Mouse (Mus musculus) lung, embryonic 16.5 days (tissue): ENCODE data around the gene Thap7. TPM values are rescaled to one million over a fixed set of nuclear protein-coding genes. Genes with fewer than 3 reads are reported as not detected.

ENCODE experiments used
- ATAC-seq: fragments of 200-750 bp; cut with Nextera tagmentation; 2 replicates; pipeline ENCODE4 v1.8.0; 2017; ENCODE audit warnings: low read depth, mild to moderate bottlenecking, moderate library complexity
- H3K27ac ChIP-seq: fragments of 300-500 bp; sonication (generic); 2 replicates; pipeline ENCODE4 v1.5.1; 2014; ENCODE audit warnings: mild to moderate bottlenecking, control low read depth, low read length
- H3K27me3 ChIP-seq: fragments of 300-500 bp; sonication (generic); 2 replicates; pipeline ENCODE4 v1.6.1; 2014; ENCODE audit warnings: low read depth, low read length, mixed read lengths; ENCODE audit not compliant: control insufficient read depth, insufficient read depth
- H3K36me3 ChIP-seq: fragments of 300-500 bp; sonication (generic); 2 replicates; pipeline ENCODE4 v1.6.1; 2014; ENCODE audit warnings: low read length; ENCODE audit not compliant: control insufficient read depth, insufficient read depth
- H3K4me1 ChIP-seq: fragments of 300-500 bp; sonication (generic); replicated peaks from 2 replicates; pipeline ENCODE4 v1.6.1; 2014; ENCODE audit warnings: low read length, mixed read lengths; ENCODE audit not compliant: control insufficient read depth, insufficient read depth
- H3K4me2 ChIP-seq: fragments of 300-500 bp; sonication (generic); 2 replicates; pipeline ENCODE4 v1.6.1; 2014; ENCODE audit warnings: low read depth, low read length, control low read depth
- H3K4me3 ChIP-seq: fragments of 300-500 bp; sonication (generic); 2 replicates; pipeline ENCODE4 v1.5.1; 2014; ENCODE audit warnings: mild to moderate bottlenecking, low read length, control low read depth
- H3K9ac ChIP-seq: fragments of 300-500 bp; sonication (generic); 2 replicates; pipeline ENCODE4 v1.6.1; 2014; ENCODE audit warnings: low read length, control low read depth
- H3K9me3 ChIP-seq: fragments of 300-500 bp; sonication (generic); 2 replicates; pipeline ENCODE4 v1.6.1; 2016; ENCODE audit warnings: low read length; ENCODE audit not compliant: control insufficient read depth
- WGBS: fragments of 180-500 bp; shearing (Covaris S2); extraction: QIAGEN DNeasy Blood & Tissue Kit; methylation state at CpG from one replicate; pipeline ENCODE4 v1.1.7; 2014; 5-methylcytosine and 5-hydroxymethylcytosine counted together
- polyA plus RNA-seq: library from polyadenylated mRNA; unstranded; fragments of >200 nt; fragmentation: Nextera tagmentation; extraction: Ambion mirVana; gene quantifications from 2 replicates; pipeline ENCODE4 v1.2.1, GENCODE M21; 2015

The Thap7 gene
- polyA plus RNA-seq, 1 experiment from 2014 or later = 53.0 TPM

GRCm38 (mm10) chr16:17542632-17543031 is 11.7 kb upstream of the Thap7 start:
- no peaks in the 10 kb centered on the region for H3K9me3 ChIP-seq
- no peaks in the 10 kb centered on the region for H3K36me3 ChIP-seq
- H3K4me1 ChIP-seq = no peaks in the 10 kb centered on the region
- no peak overlapping the region for H3K4me3 ChIP-seq
- no peak overlapping the region for H3K4me2 ChIP-seq
- ATAC-seq = no peak
- H3K27me3 ChIP-seq = no peaks in the 10 kb centered on the region; the same call in none of the 2 replicates
- no peak overlapping the region for H3K9ac ChIP-seq
- H3K27ac ChIP-seq = no peak overlapping the region
- 68% methylated on average over 2 of the region's 2 CpGs for WGBS

DNA sequence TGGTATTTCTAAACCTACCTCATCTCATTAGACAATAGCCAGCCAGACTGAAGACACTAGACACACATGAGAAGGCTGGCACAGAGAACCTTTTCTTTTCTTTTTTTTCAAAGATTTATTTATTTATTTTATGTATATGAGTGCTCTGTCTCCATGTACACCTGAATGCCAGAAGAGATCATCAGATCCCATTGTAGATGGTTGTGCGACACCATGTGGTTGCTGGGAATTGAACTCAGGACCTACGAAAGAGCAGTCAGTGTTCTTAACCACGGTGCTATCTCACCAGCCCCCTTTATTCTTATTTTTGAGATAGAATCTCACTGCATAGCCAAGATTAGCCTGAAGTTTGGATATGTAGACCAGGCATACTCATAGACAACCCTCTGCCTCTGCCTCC is 5.6 kb upstream of the Thap7 start:
- 86% methylated on average over 3 of the region's 3 CpGs for WGBS
- Histone ChIP-seq H3K36me3 (no peaks in the 10 kb centered on the region), H3K4me1 (peaks cover 4% of the 10 kb centered on the region), H3K27ac (no peak overlapping the region), H3K27me3 (no peaks in the 10 kb centered on the region; the same call in none of the 2 replicates), H3K4me2 (no peak overlapping the region), H3K9me3 (peaks cover 2% of the 10 kb centered on the region; the same call in 1 of the 2 replicates), H3K9ac (no peak overlapping the region), H3K4me3 (no peak overlapping the region)
- ATAC-seq = no peak

GRCm38 (mm10) chr16:17532676-17533329 is 1.9 kb upstream of the Thap7 start:
- Histone ChIP-seq H3K4me1 (peaks cover 16% of the 10 kb centered on the region), H3K9me3 (peaks cover 2% of the 10 kb centered on the region; the same call in 1 of the 2 replicates), H3K36me3 (peaks cover 6% of the 10 kb centered on the region), H3K27ac (no peak overlapping the region), H3K4me2 (no peak overlapping the region), H3K9ac (no peak overlapping the region), H3K27me3 (no peaks in the 10 kb centered on the region), H3K4me3 (no peak overlapping the region)
- ATAC-seq = no peak
- 68% methylated on average over 14 of the region's 14 CpGs for WGBS

DNA sequence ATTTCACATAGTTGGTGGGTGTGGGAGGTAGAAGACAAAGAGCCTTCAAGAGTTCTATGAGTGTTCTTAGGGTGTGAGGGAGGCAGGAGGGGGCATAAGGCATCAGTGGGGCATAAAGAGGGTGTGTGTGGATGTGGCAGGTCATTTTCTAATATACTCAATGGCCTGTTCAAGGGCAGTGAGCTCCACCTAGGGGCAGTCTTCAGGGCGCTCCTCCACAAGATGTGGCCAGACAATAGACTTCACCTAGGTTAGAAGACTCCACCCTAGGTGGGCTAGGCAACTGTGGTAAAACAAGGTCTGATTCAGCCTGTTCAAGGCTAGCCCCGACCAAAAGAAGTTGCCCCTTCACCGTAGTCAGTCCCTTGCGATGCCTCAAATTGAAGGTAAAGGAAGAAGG is 1.3 kb upstream of the Thap7 start:
- 56% methylated on average over 4 of the region's 4 CpGs for WGBS
- Histone ChIP-seq H3K9me3 (peaks cover 2% of the 10 kb centered on the region; the same call in 1 of the 2 replicates), H3K4me1 (peaks cover 16% of the 10 kb centered on the region), H3K4me2 (no peak overlapping the region), H3K9ac (no peak overlapping the region), H3K4me3 (no peak overlapping the region), H3K27ac (no peak overlapping the region), H3K36me3 (peaks cover 11% of the 10 kb centered on the region), H3K27me3 (no peaks in the 10 kb centered on the region)
- ATAC-seq = no peak

DNA sequence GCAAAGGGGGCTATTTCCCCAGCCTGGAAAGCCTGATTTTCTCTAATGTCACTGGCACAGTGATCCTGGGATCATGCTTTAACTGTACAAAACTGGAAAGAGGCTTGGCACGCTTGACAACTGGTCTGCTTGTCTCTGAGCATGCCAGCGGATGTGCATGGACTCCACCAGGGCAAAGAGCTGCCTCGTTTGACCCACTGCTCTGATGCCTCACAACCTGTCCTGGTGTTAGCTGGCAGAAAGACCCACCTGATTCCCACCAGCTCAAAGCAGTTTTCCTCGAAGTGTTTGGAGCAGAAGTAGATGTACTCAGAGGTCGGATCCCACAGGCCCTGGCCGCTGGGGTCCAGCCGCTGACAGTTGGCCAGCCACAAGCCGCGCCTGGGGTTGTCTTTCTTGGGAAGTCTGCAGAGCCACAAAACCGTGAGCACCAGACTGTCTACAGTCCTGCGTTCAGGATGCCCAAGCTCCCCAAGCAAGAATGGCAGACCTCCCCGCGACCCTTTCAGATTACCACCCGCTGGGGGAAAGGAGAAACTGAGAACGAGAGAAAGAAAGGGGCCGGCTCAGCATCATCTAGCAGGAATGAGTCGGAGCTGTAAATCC is 852 bp downstream of the Thap7 start:
- WGBS = 11% methylated on average over 17 of the region's 17 CpGs
- H3K9me3 ChIP-seq = no peaks in the 10 kb centered on the region
- peak overlapping the region; percentile 56 for H3K4me3 ChIP-seq
- H3K4me2 ChIP-seq = peak overlapping the region; percentile 95
- H3K36me3 ChIP-seq = peaks cover 30% of the 10 kb centered on the region
- H3K27me3 ChIP-seq = no peaks in the 10 kb centered on the region
- H3K9ac ChIP-seq = peak overlapping the region; percentile 90
- ATAC-seq = 0 out of 2 replicates have a peak, but pooled peaks have one; percentile 2
- peak overlapping the region; percentile 96 for H3K27ac ChIP-seq
- H3K4me1 ChIP-seq = peaks cover 16% of the 10 kb centered on the region

GRCm38 (mm10) chr16:17528276-17528675 is 2.7 kb downstream of the Thap7 start:
- Histone ChIP-seq H3K9me3 (no peaks in the 10 kb centered on the region), H3K27me3 (no peaks in the 10 kb centered on the region), H3K27ac (no peak overlapping the region), H3K4me3 (no peak overlapping the region), H3K4me2 (no peak overlapping the region), H3K36me3 (peaks cover 42% of the 10 kb centered on the region), H3K9ac (no peak overlapping the region), H3K4me1 (peaks cover 16% of the 10 kb centered on the region)
- 84% methylated on average over 13 of the region's 13 CpGs for WGBS
- ATAC-seq = no peak

- H3K9ac ChIP-seq = no peak overlapping the region
- ATAC-seq = no peak
Measured at GRCm38 (mm10) chr16:17527606-17528005, 3.3 kb downstream of the Thap7 start.

GRCm38 (mm10) chr16:17526223-17526622 is 4.7 kb downstream of the Thap7 start:
- WGBS = 84% methylated on average over 6 of the region's 6 CpGs
- Histone ChIP-seq H3K27me3 (no peaks in the 10 kb centered on the region), H3K27ac (no peak overlapping the region), H3K4me3 (no peak overlapping the region), H3K9me3 (no peaks in the 10 kb centered on the region), H3K36me3 (peaks cover 59% of the 10 kb centered on the region), H3K4me2 (no peak overlapping the region), H3K9ac (no peak overlapping the region), H3K4me1 (peaks cover 10% of the 10 kb centered on the region)
- ATAC-seq = no peak

More at GRCm38 (mm10) chr16:17527606-17528005, 3.3 kb downstream of the Thap7 start:
- no peak overlapping the region for H3K27ac ChIP-seq
- H3K4me3 ChIP-seq = no peak overlapping the region
- H3K4me1 ChIP-seq = peaks cover 16% of the 10 kb centered on the region
- peaks cover 46% of the 10 kb centered on the region for H3K36me3 ChIP-seq
- no peak overlapping the region for H3K4me2 ChIP-seq
- H3K9me3 ChIP-seq = no peaks in the 10 kb centered on the region
- no peaks in the 10 kb centered on the region for H3K27me3 ChIP-seq

GRCm38 (mm10) chr16:17525524-17525923 is 5.4 kb downstream of the Thap7 start:
- Histone ChIP-seq H3K36me3 (peaks cover 66% of the 10 kb centered on the region), H3K27me3 (no peaks in the 10 kb centered on the region), H3K4me1 (peaks cover 10% of the 10 kb centered on the region), H3K4me2 (no peak overlapping the region), H3K9ac (no peak overlapping the region), H3K4me3 (no peak overlapping the region), H3K27ac (no peak overlapping the region), H3K9me3 (no peaks in the 10 kb centered on the region)
- ATAC-seq = no peak
- WGBS = 85% methylated on average over 3 of the region's 3 CpGs
